Mouse (Mus musculus) kidney, postnatal 0 days (tissue): ENCODE results near the gene Nr0b1. TPM values are rescaled to one million over a fixed set of nuclear protein-coding genes. Genes with fewer than 3 reads are reported as not detected.

Experiments
- ATAC-seq: fragments of 200-750 bp; cut with Nextera tagmentation; replicated peaks from 2 replicates; pipeline ENCODE4 v1.8.0; 2017; ENCODE audit warnings: low read depth, moderate number of reproducible peaks, moderate TSS enrichment, moderate library complexity; ENCODE audit not compliant: low FRiP score
- DNase-seq: peaks from one replicate; pipeline ENCODE4 v3.0.0-alpha.2; 2016; ENCODE audit warnings: low spot score
- H3K27ac ChIP-seq: fragments of 300-500 bp; sonication (generic); 2 replicates; pipeline ENCODE4 v1.5.1; 2014; ENCODE audit warnings: mild to moderate bottlenecking
- H3K27me3 ChIP-seq: fragments of 300-500 bp; sonication (generic); 2 replicates; pipeline ENCODE4 v1.6.1; 2014; ENCODE audit warnings: low read length, mixed read lengths; ENCODE audit not compliant: insufficient read depth
- H3K36me3 ChIP-seq: fragments of 300-500 bp; sonication (generic); 2 replicates; pipeline ENCODE4 v1.6.1; 2014; ENCODE audit warnings: low read length, mixed read lengths; ENCODE audit not compliant: insufficient read depth
- H3K4me1 ChIP-seq: fragments of 300-500 bp; sonication (generic); replicated peaks from 2 replicates; pipeline ENCODE4 v1.6.1; 2014; ENCODE audit warnings: antibody characterized with exemption, low read length, mixed read lengths; ENCODE audit not compliant: insufficient read depth
- H3K4me2 ChIP-seq: fragments of 300-500 bp; sonication (generic); 2 replicates; pipeline ENCODE4 v1.6.1; 2014; ENCODE audit warnings: mild to moderate bottlenecking, low read length, moderate library complexity, mixed read lengths
- H3K4me3 ChIP-seq: fragments of 300-500 bp; sonication (generic); replicated peaks from 2 replicates; pipeline ENCODE4 v1.5.1; 2014; ENCODE audit warnings: low read depth, low read length
- H3K9ac ChIP-seq: fragments of 300-500 bp; sonication (generic); 2 replicates; pipeline ENCODE4 v1.6.1; 2014; ENCODE audit warnings: low read depth, low read length
- H3K9me3 ChIP-seq: fragments of 300-500 bp; sonication (generic); replicated peaks from 2 replicates; pipeline ENCODE4 v1.6.1; 2016; ENCODE audit warnings: low read length, inconsistent platforms, mixed read lengths
- CTCF ChIP-seq: IDR thresholded peaks from 2 replicates; pipeline ENCODE4 v1.5.1; 2016; ENCODE audit warnings: antibody characterized with exemption, low read depth, mild to moderate bottlenecking, moderate library complexity
- WGBS: fragments of 180-500 bp; shearing (Covaris S2); extraction: QIAGEN DNeasy Blood & Tissue Kit; methylation state at CpG from one replicate; pipeline ENCODE4 v1.1.7; 2014; 5-methylcytosine and 5-hydroxymethylcytosine counted together
- polyA plus RNA-seq: library from polyadenylated mRNA; unstranded; fragments of >200 nt; fragmentation: Nextera tagmentation; extraction: Ambion mirVana; gene quantifications from 2 replicates; pipeline ENCODE4 v1.2.1, GENCODE M21; 2015

Nr0b1 gene
- polyA plus RNA-seq: 0.17 and 0.61 TPM in 2 replicates

- peak; percentile 7 for DNase-seq
- no peaks in the 10 kb centered on the region for H3K36me3 ChIP-seq
- H3K27ac ChIP-seq: no peak within 1 kb of the TSS
- WGBS: 30% methylated on average over 53 of the region's 53 CpGs
- TF ChIP-seq CTCF: no peak
- H3K9me3 ChIP-seq: no peaks in the 10 kb centered on the region
- H3K4me2 ChIP-seq: peak within 1 kb of the TSS; percentile 44
- H3K4me3 ChIP-seq: peak within 1 kb of the TSS; percentile 11; the same call in 1 of the 2 replicates
- H3K9ac ChIP-seq: no peak within 1 kb of the TSS
- peaks cover 6% of the 10 kb centered on the region; the same call in 1 of the 2 replicates for H3K27me3 ChIP-seq
- H3K4me1 ChIP-seq: 0 out of 2 replicates have a peak, but pooled peaks cover 3% of the 10 kb centered on the region
- peak; percentile 63 for ATAC-seq
Observed at GRCm38 (mm10) chrX:86191614-86192419, at the start of gene Nr0b1. Nr0b1 (plus strand) TSS chrX:86191764.

- no peak overlapping the region for H3K4me2 ChIP-seq
- H3K9ac ChIP-seq: no peak overlapping the region
- no peak for DNase-seq
- H3K4me3 ChIP-seq: no peak overlapping the region
- H3K36me3 ChIP-seq: no peaks in the 10 kb centered on the region
- H3K27ac ChIP-seq: no peak overlapping the region
- no peak for TF ChIP-seq CTCF
- H3K4me1 ChIP-seq: 0 out of 2 replicates have a peak, but pooled peaks cover 3% of the 10 kb centered on the region
- WGBS: 61% methylated on average over 2 of the region's 2 CpGs
- ATAC-seq: no peak
- H3K27me3 ChIP-seq: peaks cover 4% of the 10 kb centered on the region; the same call in 1 of the 2 replicates
- no peaks in the 10 kb centered on the region for H3K9me3 ChIP-seq
Observed at GRCm38 (mm10) chrX:86187250-86187649, 4.3 kb upstream of the Nr0b1 start.

- WGBS: 33% methylated on average over 25 of the region's 25 CpGs
- Histone ChIP-seq H3K4me3 (peak overlapping the region; percentile 11; the same call in 1 of the 2 replicates), H3K36me3 (no peaks in the 10 kb centered on the region), H3K27me3 (peaks cover 6% of the 10 kb centered on the region; the same call in 1 of the 2 replicates), H3K4me1 (0 out of 2 replicates have a peak, but pooled peaks cover 3% of the 10 kb centered on the region), H3K4me2 (peak overlapping the region; percentile 44), H3K9ac (no peak overlapping the region), H3K9me3 (no peaks in the 10 kb centered on the region), H3K27ac (no peak overlapping the region)
- peak; percentile 33; the same call in 1 of the 2 replicates for ATAC-seq
- TF ChIP-seq CTCF: peak; percentile 46
- DNase-seq: peak; percentile 11
Observed at GRCm38 (mm10) chrX:86192420-86192994, 943 bp downstream of the Nr0b1 start.

GRCm38 (mm10) chrX:86193386-86193785 is 1.8 kb downstream of the Nr0b1 start:
- Histone ChIP-seq H3K27me3 (peaks cover 6% of the 10 kb centered on the region; the same call in 1 of the 2 replicates), H3K4me2 (no peak overlapping the region), H3K9ac (no peak overlapping the region), H3K4me1 (0 out of 2 replicates have a peak, but pooled peaks cover 3% of the 10 kb centered on the region), H3K36me3 (no peaks in the 10 kb centered on the region), H3K9me3 (no peaks in the 10 kb centered on the region), H3K4me3 (no peak overlapping the region), H3K27ac (no peak overlapping the region)
- WGBS: 41% methylated on average over 4 of the region's 4 CpGs
- DNase-seq: no peak
- no peak for TF ChIP-seq CTCF
- ATAC-seq: no peak

- DNase-seq (no peak), ATAC-seq (no peak)
- no peaks in the 10 kb centered on the region for H3K27me3 ChIP-seq
- no peak for TF ChIP-seq CTCF
- no peaks in the 10 kb centered on the region for H3K4me1 ChIP-seq
- H3K27ac ChIP-seq: no peak overlapping the region
- H3K4me2 ChIP-seq: no peak overlapping the region
- H3K36me3 ChIP-seq: no peaks in the 10 kb centered on the region
- no peak overlapping the region for H3K4me3 ChIP-seq
- WGBS: no CpG with 5 or more reads among the region's 1 CpGs
- H3K9ac ChIP-seq: no peak overlapping the region
- H3K9me3 ChIP-seq: no peaks in the 10 kb centered on the region
Observed at GRCm38 (mm10) chrX:86237246-86237645, 45.7 kb downstream of the Nr0b1 start.

Other genes starting within 250 kb of the Nr0b1 start
- not detected in 2 replicates for gene Samt3, start 147.6 kb upstream of the Nr0b1 start, polyA plus RNA-seq
- gene Mageb4, start 113.3 kb downstream of the Nr0b1 start, polyA plus RNA-seq: not detected in 2 replicates